28 mouse cellular contexts compared by ENCODE assay signal in the genomic region with DNA sequence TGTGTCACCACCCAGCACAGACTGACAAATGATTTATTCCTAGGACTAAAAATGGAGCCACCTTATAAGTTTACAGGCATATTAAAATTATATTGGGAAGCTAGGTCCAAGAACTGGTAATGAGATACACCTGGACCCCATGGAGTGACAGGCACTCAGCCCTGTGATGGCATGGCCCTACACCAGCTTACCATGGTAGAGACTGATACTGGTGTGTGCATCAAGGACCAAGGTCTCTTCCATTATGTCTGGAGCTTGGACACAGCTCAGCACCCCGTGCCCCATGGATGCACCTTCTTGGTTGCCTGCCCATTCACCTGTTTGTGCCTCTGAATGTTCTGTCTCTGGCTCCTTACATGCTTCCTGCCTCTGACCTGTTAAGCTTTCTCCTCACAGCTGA. TPM values are rescaled to one million over a fixed set of nuclear protein-coding genes. Genes with fewer than 3 reads are reported as not detected.
"Had no signal": no experiment of that assay in that cellular context is flagged by ENCODE, and none has a peak within 500 bp of the region (broad histone marks: within the 10 kb centered on the region; RNA-seq: fewer than 3 reads in every experiment).

No protein-coding gene starts in this region.

- H3K4me2 ChIP-seq: embryonic facial prominence, embryonic 12.5 days; embryonic facial prominence, embryonic 13.5 days; embryonic facial prominence, embryonic 15.5 days; forebrain, embryonic 12.5 days; forebrain, embryonic 13.5 days; forebrain, embryonic 15.5 days had no signal

- H3K27me3 ChIP-seq: embryonic facial prominence, embryonic 12.5 days; embryonic facial prominence, embryonic 13.5 days; embryonic facial prominence, embryonic 15.5 days; forebrain, embryonic 12.5 days; forebrain, embryonic 13.5 days; forebrain, embryonic 15.5 days had no signal

- H3K4me3 ChIP-seq: embryonic facial prominence, embryonic 10.5 days; embryonic facial prominence, embryonic 12.5 days; embryonic facial prominence, embryonic 13.5 days; embryonic facial prominence, embryonic 15.5 days; erythroblast, embryonic 14.5 days; forebrain, embryonic 10.5 days; forebrain, embryonic 12.5 days; forebrain, embryonic 13.5 days; forebrain, embryonic 15.5 days; gastrocnemius, adult 2 months; heart, adult 2 months had no signal

- H3K9me3 ChIP-seq: embryonic facial prominence, embryonic 12.5 days; embryonic facial prominence, embryonic 13.5 days; embryonic facial prominence, embryonic 15.5 days; forebrain, embryonic 12.5 days; forebrain, embryonic 13.5 days; forebrain, embryonic 15.5 days had no signal

- ATAC-seq: forebrain, embryonic 13.5 days; forebrain, embryonic 14.5 days; forebrain, embryonic 15.5 days; forebrain, embryonic 16.5 days; forebrain, postnatal 0 days had no signal

- H3K4me1 ChIP-seq: embryonic facial prominence, embryonic 10.5 days; embryonic facial prominence, embryonic 12.5 days; embryonic facial prominence, embryonic 13.5 days; embryonic facial prominence, embryonic 15.5 days; forebrain, embryonic 10.5 days; forebrain, embryonic 12.5 days; forebrain, embryonic 13.5 days; forebrain, embryonic 15.5 days had no signal

- H3K27ac ChIP-seq: embryonic facial prominence, embryonic 10.5 days; embryonic facial prominence, embryonic 12.5 days; embryonic facial prominence, embryonic 13.5 days; embryonic facial prominence, embryonic 15.5 days; forebrain, embryonic 10.5 days; forebrain, embryonic 12.5 days; forebrain, embryonic 13.5 days; forebrain, embryonic 15.5 days; gastrocnemius, adult 2 months; heart, adult 2 months had no signal

- H3K9ac ChIP-seq: embryonic facial prominence, embryonic 12.5 days; embryonic facial prominence, embryonic 13.5 days; embryonic facial prominence, embryonic 15.5 days; forebrain, embryonic 12.5 days; forebrain, embryonic 13.5 days; forebrain, embryonic 15.5 days; forebrain, postnatal 0 days had no signal

- H3K36me3 ChIP-seq: embryonic facial prominence, embryonic 10.5 days; embryonic facial prominence, embryonic 12.5 days; embryonic facial prominence, embryonic 13.5 days; embryonic facial prominence, embryonic 15.5 days; forebrain, embryonic 10.5 days; forebrain, embryonic 12.5 days; forebrain, embryonic 15.5 days had no signal

- DNase-seq: cerebellum, adult 2 months; cerebellum, adult 8-10 months; cerebellum, adult 9-10 months; cerebellum, adult 9-11 months; cerebellum, postnatal 10 days; cerebellum, postnatal 14 days; cerebellum, postnatal 25 days; cerebellum, postnatal 36 days; embryo, embryonic 11 days; forebrain, postnatal 0 days; gastrocnemius, adult 2 months; gastrocnemius, postnatal 10 days; gastrocnemius, postnatal 14 days; gastrocnemius, postnatal 25 days; gastrocnemius, postnatal 36 days; heart, adult 18-20 months; heart, adult 2 months had no signal

RNA-seq across cellular contexts. Expression of a gene that starts 36.9 kb away (rescaled TPM):
- polyA plus RNA-seq: erythroblast, embryonic 14.5 days had no signal
